Mouse (Mus musculus): ENCODE data around the gene 4931422A03Rik. TPM values are rescaled to one million over a fixed set of nuclear protein-coding genes. Genes with fewer than 3 reads are reported as not detected.

The 4931422A03Rik gene
- total RNA-seq, 2 experiments from 2014 or later, result 0.17 to 1.0 TPM

GRCm38 (mm10) chr2:103938573-103938972, 89.6 kb downstream of the 4931422A03Rik start:
- ATAC-seq (replicated peaks; ENCODE audit: poor library complexity), result no peak

DNA sequence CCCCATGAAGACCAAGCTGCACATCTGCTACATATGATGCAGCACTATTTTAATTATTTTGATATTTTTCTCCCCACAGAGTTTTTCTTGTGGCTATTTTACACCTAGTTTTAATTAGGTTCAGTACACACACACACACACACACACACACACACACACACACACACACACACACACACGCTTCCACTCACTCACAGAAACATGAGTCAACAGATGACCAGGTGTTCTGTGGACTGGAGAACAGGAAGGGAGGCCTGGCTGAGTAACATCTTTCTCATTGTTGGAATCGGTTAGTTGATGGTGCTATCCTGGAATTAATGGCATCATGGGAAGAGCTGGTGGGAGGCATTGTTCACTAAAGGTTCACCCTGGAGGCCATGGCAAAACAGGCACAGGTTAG, 90.5 kb downstream of the 4931422A03Rik start:
- no peak for ATAC-seq (replicated peaks; ENCODE audit: poor library complexity)

DNA sequence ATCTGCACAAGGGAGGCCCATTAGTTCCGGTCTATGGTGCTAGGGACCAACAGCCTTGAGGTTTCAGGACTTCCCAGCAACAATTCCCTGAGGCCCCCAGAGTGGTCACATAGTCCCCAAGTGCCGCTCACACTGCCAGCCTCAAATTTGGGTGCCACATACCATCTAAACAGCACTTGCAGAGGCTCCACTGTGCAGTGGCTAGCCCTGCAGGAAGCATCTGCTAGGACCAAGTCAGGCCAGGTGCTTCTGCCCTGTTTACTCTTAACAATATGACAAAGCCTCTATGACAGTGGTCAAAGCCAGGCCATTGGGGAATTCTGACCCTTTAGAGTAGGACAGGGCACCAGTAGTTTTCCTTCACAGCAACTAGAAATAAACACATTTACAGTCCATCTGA, 91.5 kb downstream of the 4931422A03Rik start:
- no peak for ATAC-seq (replicated peaks; ENCODE audit: poor library complexity)

DNA sequence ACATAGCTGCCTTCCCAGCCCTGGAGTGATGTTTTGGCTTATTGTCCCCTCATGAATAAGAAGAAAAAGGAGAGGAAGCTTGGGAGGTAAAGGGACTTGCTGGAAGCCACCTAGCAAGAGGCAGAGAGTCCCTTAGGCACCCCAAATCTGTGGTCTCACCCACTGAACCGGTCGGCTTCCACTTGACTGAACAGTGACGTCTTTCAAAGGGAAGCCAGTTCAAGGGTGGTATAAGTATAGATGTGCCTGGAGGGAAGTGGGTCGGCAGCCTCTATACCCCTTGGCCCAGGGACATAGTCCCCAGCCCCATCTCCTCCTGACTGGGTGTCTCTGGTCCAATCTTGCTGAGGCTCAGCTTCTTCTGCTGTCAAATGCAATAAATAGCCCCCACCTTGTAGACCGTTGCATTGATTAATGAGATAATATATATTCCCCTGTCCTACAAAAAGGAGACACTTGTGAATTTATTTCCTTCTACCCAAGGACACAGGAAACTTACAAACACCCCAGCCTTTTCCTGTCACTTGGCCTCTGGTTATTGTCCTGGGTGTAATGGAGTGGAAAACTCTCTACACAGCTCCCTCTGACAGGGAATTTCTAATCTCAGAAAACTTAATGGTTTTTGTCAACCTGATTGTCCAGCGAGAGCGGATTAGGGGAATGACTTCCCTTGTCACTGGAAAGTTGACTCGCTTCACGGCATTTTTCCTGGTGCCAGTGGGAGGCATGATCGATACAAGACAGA, 92.3 kb downstream of the 4931422A03Rik start:
- no peak for ATAC-seq (replicated peaks; ENCODE audit: poor library complexity)

DNA sequence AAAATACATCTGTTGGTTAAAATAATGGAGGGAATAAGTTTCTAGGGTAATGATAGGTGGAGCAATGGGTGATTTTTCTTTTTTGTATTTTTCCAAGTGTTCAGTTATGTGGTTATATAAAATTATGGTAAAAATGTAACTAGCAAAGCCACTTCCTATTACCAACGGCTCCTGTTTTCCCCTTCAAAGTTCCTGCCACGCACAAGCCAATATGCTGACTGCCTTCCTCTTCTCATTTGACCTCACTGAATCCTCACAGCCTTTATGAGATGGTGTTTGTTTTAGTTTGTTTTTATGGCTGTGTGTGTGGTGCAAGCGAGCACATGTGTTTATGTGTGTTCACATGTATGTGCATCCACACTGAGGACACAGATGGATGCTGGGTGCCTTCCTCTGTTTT, 93.5 kb downstream of the 4931422A03Rik start:
- peak; percentile 43 for ATAC-seq (replicated peaks; ENCODE audit: poor library complexity)

- peak; percentile 28 for ATAC-seq (replicated peaks; ENCODE audit: poor library complexity)
These were observed 93.9 kb downstream of the 4931422A03Rik start for GRCm38 (mm10) chr2:103934270-103934669.

GRCm38 (mm10) chr2:103932480-103932879, 95.7 kb downstream of the 4931422A03Rik start:
- peak; percentile 49 for ATAC-seq (replicated peaks; ENCODE audit: poor library complexity)

- ATAC-seq (replicated peaks; ENCODE audit: poor library complexity), result peak; percentile 38
These were observed 96.1 kb downstream of the 4931422A03Rik start for GRCm38 (mm10) chr2:103932025-103932424.

DNA sequence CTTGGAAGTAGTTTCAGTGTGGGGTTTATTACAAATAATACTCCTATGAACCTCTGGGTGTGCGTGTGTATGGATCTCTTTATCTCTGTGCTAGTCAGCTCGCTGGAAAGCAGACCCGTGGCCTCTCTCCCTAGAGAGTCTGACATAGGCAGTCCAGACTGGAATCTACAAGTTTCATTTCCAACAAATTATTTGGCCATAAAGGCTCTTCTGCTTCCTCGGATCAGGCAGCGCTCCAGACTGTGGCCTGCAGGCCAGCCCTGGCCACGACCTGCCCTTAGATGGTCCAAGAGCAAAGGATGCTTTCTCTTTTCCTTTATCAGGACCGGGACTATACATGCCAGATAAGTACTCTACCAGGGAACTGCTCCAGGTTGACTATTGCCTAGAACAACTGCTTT, 96.7 kb downstream of the 4931422A03Rik start:
- ATAC-seq (replicated peaks; ENCODE audit: poor library complexity), result 0 out of 2 replicates have a peak, but pooled peaks have one; percentile 6

DNA sequence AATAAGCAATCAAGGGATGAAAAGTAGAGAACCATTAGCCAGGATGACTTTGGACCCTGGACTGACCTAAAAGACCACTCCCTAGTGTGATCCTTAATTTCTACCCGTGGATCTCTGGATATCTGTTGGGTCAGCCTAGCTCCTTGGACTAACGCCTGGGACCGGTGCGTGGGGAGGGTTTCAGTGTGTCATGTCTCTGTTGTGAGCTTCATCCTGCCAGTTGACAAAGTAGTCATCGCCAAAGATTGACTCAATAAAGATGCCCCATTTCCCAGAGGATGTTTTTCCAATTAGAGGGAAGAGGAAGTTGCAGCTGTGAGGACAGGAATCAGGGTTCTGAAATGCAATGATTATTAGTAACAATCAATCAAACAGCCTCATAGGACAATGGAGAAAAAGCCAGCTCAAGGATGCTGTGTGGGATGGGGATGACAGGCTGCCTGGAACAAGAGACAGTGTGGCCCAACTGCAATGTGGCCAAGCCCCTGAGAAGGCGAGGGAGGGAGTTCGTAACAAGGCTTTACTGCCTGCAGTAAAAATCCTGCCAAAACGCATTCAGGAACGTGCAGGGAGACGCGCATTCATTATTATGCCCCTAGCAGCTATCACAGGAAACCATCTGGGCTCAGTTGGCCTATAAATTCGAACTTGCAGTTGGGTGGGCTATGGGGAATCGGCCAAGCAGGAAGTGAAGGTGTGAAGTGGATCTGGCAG, 97.7 kb downstream of the 4931422A03Rik start:
- 0 out of 2 replicates have a peak, but pooled peaks have one; percentile 6 for ATAC-seq (replicated peaks; ENCODE audit: poor library complexity)

DNA sequence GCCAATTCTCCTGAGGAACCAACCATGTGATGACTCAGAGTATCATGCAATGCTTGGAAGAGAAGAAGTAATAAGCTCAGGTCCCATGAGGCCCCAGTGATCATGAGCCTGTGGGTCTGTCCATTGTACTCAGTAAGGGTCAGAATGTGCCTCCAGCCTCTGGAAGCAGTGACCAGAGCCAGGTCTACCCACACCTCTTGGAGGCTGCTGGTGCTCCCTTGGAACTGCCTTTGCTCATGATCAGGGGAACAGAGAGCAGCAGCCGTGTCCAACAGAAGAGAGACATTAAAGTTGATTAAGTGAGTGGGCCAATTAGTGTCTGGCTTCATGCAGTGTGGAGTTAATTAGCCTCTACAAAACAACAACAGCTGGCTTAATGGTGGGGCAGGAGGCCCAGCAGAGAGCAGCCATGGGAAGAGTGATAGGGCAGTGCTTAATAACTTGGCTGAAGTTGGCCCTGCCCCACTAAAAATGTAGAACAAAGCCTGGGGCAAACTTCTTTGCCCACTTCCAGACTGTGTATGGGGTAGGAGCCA, 100.5 kb downstream of the 4931422A03Rik start:
- no peak for ATAC-seq (replicated peaks; ENCODE audit: poor library complexity)

GRCm38 (mm10) chr2:103926586-103927113, 101.5 kb downstream of the 4931422A03Rik start:
- no peak for ATAC-seq (replicated peaks; ENCODE audit: poor library complexity)

DNA sequence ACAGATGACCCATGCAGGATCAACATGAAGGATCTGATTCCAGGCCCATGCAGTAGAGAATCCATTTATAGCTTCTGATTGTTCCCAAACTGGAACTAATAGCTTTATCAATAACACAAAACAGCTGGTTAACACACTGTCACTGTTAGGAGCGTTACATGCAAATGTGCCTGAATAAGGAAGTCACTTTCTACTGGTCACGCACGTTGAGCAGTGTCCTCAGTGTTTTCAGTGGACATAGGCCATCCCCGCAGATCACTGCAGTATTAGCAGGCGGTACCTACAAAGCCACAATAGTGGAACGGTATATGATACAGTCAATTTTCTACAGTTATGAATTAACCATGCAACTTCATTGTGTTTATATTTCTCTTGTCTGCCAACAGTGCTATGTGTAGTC, 108.7 kb downstream of the 4931422A03Rik start:
- peak; percentile 20; the same call in 1 of the 2 replicates for ATAC-seq (replicated peaks; ENCODE audit: poor library complexity)

DNA sequence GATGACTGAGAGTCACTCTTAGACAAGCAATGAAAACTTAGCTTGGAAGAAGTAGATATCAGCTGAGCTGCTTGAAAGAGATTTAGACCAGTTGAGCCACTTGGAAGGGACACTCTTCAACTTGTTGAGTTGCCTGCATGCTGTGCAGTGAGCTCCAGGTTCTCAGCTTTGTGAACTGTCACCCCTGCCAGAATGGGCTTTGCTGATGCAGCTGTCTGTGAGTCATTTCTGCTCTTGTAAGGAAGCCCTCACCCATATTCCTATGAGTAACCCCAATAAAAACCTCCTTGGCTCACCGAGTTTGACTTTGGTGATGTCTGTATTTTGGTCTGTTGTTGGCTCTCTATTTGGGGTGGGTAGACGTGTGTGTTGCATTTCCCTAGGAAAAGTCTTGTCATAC, 109.8 kb downstream of the 4931422A03Rik start:
- no peak for ATAC-seq (replicated peaks; ENCODE audit: poor library complexity)

GRCm38 (mm10) chr2:103917375-103917774, 110.8 kb downstream of the 4931422A03Rik start:
- ATAC-seq (replicated peaks; ENCODE audit: poor library complexity), result no peak

Other genes starting within 250 kb of the 4931422A03Rik start
- 402 and 462 TPM in 2 replicates for gene Caprin1, start 230.7 kb downstream of the 4931422A03Rik start, total RNA-seq (2015)
- 443 and 535 TPM in 2 replicates for gene Caprin1, start 230.7 kb downstream of the 4931422A03Rik start, total RNA-seq (2017)
- 427 and 476 TPM in 2 replicates for gene Lmo2, start 70.4 kb downstream of the 4931422A03Rik start, total RNA-seq (2015)
- gene Lmo2, start 70.4 kb downstream of the 4931422A03Rik start, total RNA-seq (2017), result 226 and 286 TPM in 2 replicates
- gene Fbxo3, start 640 bp downstream of the 4931422A03Rik start, total RNA-seq (2015), result 64.8 and 74.2 TPM in 2 replicates
- 61.5 and 70.9 TPM in 2 replicates for gene Fbxo3, start 640 bp downstream of the 4931422A03Rik start, total RNA-seq (2017)
- not detected in 2 replicates for gene Gm10912, start 37.5 kb upstream of the 4931422A03Rik start, total RNA-seq (2015)
- gene Gm10912, start 37.5 kb upstream of the 4931422A03Rik start, total RNA-seq (2017), result 0.04 and 0.24 TPM in 2 replicates
- gene Gm10799, start 40.2 kb upstream of the 4931422A03Rik start, total RNA-seq (2015), result not detected in 2 replicates
- not detected in 2 replicates for gene Gm10799, start 40.2 kb upstream of the 4931422A03Rik start, total RNA-seq (2017)
- gene Cd59b, start 41.5 kb upstream of the 4931422A03Rik start, total RNA-seq (2015), result 1.1 and 2.2 TPM in 2 replicates
- gene Cd59b, start 41.5 kb upstream of the 4931422A03Rik start, total RNA-seq (2017), result 0.62 and 4.1 TPM in 2 replicates
- gene Cd59a, start 67.4 kb upstream of the 4931422A03Rik start, total RNA-seq (2015), result 4.0 and 7.8 TPM in 2 replicates
- gene Cd59a, start 67.4 kb upstream of the 4931422A03Rik start, total RNA-seq (2017), result 1.8 and 4.9 TPM in 2 replicates
- gene A930018P22Rik, start 94.4 kb upstream of the 4931422A03Rik start, total RNA-seq (2015), result not detected in 2 replicates
- not detected in 2 replicates for gene A930018P22Rik, start 94.4 kb upstream of the 4931422A03Rik start, total RNA-seq (2017)